Mouse (Mus musculus) E14TG2a.4 (cell line): ENCODE data around the gene Dhrs4.

Experiments
- CTCF ChIP-seq: conservative IDR thresholded peaks from 2 replicates; pipeline ENCODE4 v1.5.1; 2014; ENCODE audit warnings: low read length
- NANOG ChIP-seq: IDR thresholded peaks from 2 replicates; pipeline ENCODE4 v1.6.1; 2014; ENCODE audit warnings: borderline replicate concordance, low read length, mixed read lengths
- POU5F1 ChIP-seq: IDR thresholded peaks from 2 replicates; pipeline ENCODE4 v1.6.1; 2014; ENCODE audit warnings: low read length, borderline replicate concordance

GRCm38 (mm10) chr14:55477829-55478228, 729 bp upstream of the Dhrs4 start:
- TF ChIP-seq CTCF = no peak
- no peak for TF ChIP-seq NANOG
- TF ChIP-seq POU5F1 = no peak
